ENCODE assay signal across 18 mouse cellular contexts in genomic region chr3:65773910-65774309, GRCm38 (mm10).
A peak's percentile ranks its signal among the peaks of the same experiment; 100 is the strongest.
DNase-seq lines count a peak whose midpoint lies in the region; ATAC-seq lines count a peak whose summit lies in the region.
"Had no signal": no experiment of that assay in that cellular context is flagged by ENCODE, and none has a peak within 500 bp of the region (broad histone marks: within the 10 kb centered on the region; RNA-seq: fewer than 3 reads in every experiment).

No protein-coding gene starts in this region.

- no peak for DNase-seq in kidney, postnatal 36 days
- DNase-seq in spleen, postnatal 36 days (ENCODE audit: low spot score in 2 of 2): no peak
- no peak for DNase-seq in adrenal gland, adult 8-10 months
- DNase-seq: adrenal gland, postnatal 10 days; adrenal gland, postnatal 25 days; cerebellum, adult 11 months; cerebellum, adult 18-20 months; cerebellum, adult 8-10 months; cerebellum, adult 9-11 months; cerebellum, postnatal 14 days; cerebellum, postnatal 36 days; forebrain, postnatal 0 days had no signal

- peak; percentile 42; the same call in 1 of the 2 replicates for ATAC-seq in common myeloid progenitor, adult 5-6 weeks (replicated peaks; ENCODE audit: low read depth, poor library complexity, severe bottlenecking)
- peak; percentile 38; the same call in 1 of the 2 replicates for ATAC-seq in megakaryocyte, adult 5-6 weeks (ENCODE audit: poor library complexity, severe bottlenecking)
- ATAC-seq: activated CD4-positive, CD25-positive, alpha-beta regulatory T cell, adult 4 months; forebrain, embryonic 13.5 days; forebrain, embryonic 15.5 days; forebrain, postnatal 0 days; Patski had no signal
